Mouse (Mus musculus): ENCODE results near the gene Ropn1l.

The Ropn1l gene

GRCm38 (mm10) chr15:31453098-31453916 lies at the start of gene Ropn1l:
TSS of gene Ropn1l (minus strand) at chr15:31453737.
- DNase-seq (ENCODE audit: low read depth): peak; percentile 90

GRCm38 (mm10) chr15:31502996-31503395 lies 49.5 kb upstream of the Ropn1l start:
- DNase-seq (ENCODE audit: low read depth): no peak

DNA sequence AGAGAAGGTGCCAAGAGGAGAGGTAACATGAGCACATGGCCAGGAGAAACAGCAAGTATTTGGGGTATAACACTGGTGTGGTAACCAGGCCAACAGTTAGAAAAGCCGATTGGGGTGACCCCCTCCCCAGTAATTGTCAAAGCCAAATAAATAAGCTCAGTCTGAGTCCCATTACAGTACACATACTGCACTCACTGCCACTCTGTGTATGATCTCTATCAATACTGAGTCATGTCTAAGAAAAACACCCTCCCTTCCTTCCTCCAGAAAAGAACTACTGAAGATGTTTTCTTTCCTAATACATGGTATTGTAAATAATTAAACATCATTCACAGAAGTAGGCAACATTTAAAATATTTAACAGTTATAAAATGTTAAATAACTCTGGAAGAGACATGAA lies 48.8 kb upstream of the Ropn1l start:
- DNase-seq (ENCODE audit: low read depth): no peak

DNA sequence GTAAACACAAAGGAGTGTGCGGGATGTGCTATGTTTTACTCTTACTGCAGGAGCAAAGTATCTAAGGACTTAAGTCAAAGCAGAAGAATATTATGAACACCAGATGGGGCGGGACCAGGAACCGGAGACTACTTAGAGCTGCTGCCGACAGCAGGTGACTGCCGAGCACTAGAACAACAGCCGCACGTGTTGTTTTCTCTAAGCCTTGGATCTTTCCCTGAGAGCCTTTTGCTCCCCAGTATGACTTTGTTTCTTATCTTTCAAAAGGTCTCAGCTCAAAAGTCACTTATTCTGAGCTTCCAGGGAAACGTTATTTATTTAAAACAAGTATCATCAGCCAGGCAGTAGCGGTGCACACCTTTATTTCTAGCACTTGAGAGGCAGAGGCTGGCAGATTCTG lies 41.3 kb upstream of the Ropn1l start:
- no peak for DNase-seq (ENCODE audit: low read depth)

GRCm38 (mm10) chr15:31494310-31494709 lies 40.8 kb upstream of the Ropn1l start:
- no peak for DNase-seq (ENCODE audit: low read depth)

DNA sequence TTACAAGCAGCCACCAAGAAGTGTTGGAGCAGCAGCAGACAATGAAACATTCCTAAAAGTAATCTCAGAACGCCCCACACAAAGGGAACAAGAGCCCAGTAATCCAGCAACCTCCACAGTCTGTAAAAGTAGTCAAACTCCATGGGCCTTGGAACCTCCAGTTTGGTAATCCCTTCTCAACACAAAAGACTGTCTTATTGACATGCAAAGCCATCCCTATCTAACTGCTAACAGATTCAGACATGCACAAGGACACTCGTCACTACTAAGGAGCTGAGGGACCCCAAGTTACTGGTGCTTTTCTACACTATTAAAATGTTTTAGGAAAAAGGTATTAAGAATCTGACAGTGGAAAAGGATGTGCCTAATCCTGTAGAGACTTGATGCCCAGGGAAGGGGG lies 33.9 kb upstream of the Ropn1l start:
- no peak for DNase-seq (ENCODE audit: low read depth)

DNA sequence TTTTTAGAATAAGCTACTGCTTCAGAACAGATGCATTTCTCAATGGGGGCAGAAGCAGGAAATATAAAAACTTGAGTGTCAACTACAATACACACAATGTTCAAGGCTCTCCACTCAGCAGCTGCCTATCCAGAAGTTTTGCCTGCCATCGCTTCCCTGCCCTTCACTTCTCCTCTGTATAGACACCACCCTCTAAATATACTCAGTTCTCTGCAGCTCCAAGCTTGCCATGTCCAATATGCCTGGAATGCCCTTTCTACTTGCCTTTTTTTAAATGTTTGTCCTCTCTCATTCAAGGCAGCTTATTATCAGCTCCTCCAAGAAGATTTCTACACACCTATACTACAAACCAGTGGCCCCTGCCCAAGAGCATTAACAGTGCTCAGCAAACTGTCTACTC lies 23.1 kb upstream of the Ropn1l start:
- no peak for DNase-seq (ENCODE audit: low read depth)

DNA sequence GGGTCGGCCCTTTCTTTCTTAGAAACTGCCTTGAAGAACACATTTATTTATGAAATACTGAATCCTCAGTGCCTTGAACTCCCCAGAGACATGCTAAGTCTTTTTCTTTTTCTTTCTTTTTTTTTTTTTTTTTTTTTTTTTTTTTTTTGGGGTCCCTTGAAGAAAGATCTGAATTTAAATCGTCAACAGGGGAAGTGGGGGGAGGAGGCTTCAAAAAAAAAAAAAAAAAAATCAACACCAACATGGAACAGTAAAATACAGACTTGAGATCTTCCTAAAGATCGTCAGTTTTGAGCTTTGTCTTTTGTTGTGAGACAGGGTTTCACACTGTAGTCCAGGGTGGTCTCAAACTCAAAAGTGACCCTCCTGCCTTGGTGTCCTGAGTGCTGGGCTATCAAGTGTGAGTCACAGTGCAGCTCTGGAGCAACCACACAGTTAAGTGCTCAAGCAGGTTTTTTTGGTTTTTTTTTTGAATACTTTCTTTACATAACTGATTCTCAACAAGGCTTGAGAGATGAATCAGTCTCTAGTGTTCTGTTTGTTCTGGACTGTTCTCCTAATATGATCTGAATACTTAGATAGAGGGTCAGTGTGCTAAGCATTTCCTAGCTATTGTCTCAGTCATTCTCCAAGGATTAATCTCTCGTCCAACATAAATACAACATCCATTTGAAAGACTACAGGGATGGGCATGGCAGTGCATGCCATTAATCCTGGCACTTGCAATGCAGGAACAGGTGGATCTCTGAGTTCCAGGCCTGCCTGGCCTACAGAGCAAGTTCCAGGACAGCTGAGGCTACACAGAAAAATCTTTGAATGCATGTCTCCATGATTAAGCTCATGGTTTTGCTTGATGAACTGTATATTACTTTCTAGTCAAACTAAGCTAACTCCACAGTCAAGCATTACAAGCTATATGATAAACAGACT lies 19.4 kb upstream of the Ropn1l start:
- no peak for DNase-seq (ENCODE audit: low read depth)

- no peak for DNase-seq (ENCODE audit: low read depth)
Measured at GRCm38 (mm10) chr15:31471529-31471928, 18.0 kb upstream of the Ropn1l start.

- DNase-seq (ENCODE audit: low read depth): no peak
Measured at GRCm38 (mm10) chr15:31469497-31469896, 16.0 kb upstream of the Ropn1l start.

DNA sequence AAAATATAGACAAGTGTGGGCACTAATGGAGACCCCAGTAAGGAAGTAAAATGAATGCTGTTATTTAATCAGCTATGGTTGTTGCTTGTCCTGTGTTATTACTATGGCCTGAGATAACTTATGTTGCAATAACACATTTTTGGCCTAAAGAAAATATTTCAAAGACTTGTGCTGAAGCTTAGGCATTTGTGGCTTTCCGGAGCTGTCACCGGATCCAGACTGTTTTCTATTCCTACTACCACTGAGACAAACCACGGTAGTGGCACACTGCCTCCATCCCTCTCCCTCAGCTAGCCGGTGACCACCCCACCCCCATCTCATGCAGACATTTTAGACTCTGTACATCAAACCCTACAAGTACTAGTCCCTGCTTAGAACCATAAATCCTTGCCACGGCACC lies 15.3 kb upstream of the Ropn1l start:
- no peak for DNase-seq (ENCODE audit: low read depth)

DNA sequence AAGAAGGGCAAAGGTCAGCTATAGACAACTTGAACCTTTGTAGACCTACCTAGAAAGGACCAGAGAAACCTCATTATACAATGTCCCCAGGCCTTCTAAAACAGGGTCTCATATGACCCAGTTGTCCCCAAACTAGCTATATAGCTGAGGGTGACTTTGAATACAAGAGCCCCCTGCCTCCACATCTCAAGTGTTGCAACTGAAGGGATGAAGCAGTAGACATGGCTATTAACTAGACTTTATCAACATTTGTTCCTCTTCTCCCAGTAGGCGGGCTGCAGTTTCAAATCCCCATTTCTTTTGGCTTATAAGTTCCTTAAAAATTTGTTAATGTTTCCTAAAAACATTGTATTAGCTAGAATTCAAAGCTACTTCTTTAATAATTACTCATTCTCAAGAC lies 13.2 kb upstream of the Ropn1l start:
- no peak for DNase-seq (ENCODE audit: low read depth)

- DNase-seq (ENCODE audit: low read depth): no peak
Measured at GRCm38 (mm10) chr15:31466295-31466694, 12.8 kb upstream of the Ropn1l start.

GRCm38 (mm10) chr15:31465806-31466205 lies 12.3 kb upstream of the Ropn1l start:
- peak; percentile 6 for DNase-seq (ENCODE audit: low read depth)

- no peak for DNase-seq (ENCODE audit: low read depth)
Measured at GRCm38 (mm10) chr15:31460571-31460970, 7.0 kb upstream of the Ropn1l start.

DNA sequence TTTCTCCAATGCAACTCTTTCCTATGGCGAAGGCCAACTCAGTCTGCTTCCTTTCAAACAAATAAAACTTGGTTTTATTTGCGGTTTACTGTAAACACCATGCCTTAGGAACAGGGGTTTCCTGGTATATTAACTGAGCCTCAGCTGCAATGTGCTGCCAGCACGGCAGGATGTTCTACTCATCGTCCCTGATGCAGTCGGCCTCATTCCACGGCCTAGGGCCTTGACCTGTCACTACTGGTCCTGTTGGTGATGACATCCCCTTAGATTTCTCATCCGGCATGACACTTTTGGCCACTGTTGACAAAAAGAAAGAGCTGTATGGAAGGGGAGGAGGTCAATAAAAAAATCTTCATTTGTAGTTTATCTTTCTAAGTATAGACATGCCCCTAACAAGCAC lies 4.5 kb upstream of the Ropn1l start:
- DNase-seq (ENCODE audit: low read depth): no peak

DNA sequence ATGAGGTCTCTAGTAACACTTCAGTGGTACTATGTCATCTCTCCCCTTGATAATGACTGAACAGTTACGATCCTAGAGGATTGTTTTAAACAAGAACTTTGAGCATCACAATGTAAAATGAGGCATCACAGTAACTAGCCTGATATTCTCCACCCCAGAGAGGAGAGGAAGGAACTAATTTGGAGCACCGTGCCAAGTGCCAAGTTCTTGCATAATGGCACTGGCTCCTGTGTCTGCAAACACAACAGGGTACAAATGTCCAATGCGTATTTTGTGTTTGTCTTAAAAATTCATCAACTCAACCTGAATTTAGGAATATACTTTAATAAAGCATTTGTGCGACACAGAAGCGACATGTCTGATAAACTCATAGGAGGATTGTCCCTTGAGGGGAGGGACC lies 2.8 kb upstream of the Ropn1l start:
- DNase-seq (ENCODE audit: low read depth): no peak

- DNase-seq (ENCODE audit: low read depth): no peak
Measured at GRCm38 (mm10) chr15:31454861-31455295, 1.3 kb upstream of the Ropn1l start.

DNA sequence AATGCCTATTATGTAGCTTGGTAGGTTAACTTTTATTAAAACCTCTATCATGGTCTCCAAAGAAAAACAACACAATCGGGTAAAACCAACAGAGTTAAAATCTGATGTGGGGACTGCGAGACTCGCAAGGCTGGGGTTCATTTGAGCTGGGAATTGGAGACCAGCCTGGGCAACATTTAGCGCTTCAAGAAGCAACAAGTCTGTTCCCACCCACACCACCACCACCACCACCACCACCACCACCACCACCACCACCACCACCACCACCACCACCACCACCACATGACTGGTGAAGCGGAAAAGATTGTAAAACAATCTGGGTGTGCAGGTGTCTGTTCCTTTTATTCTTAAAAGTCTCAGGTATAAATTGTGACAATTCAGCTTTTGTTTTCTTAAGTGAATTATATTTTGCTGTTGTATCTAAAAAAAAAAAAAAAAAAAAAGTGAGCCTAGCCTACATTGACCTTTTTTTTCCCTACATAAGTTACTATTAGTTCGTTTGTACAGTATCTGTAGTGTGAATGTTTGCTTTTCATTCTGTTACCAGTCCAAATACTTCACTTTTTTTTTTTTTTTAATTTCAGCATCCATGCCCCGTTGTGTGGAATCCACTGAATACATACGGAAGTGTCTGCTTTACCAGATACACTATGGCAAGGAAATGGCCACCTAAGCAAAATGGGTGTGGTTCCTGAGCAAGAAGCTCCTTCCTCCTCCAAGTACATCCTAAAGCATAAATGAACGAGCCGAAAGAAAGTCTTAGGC lies 741 bp upstream of the Ropn1l start:
- no peak for DNase-seq (ENCODE audit: low read depth)

DNA sequence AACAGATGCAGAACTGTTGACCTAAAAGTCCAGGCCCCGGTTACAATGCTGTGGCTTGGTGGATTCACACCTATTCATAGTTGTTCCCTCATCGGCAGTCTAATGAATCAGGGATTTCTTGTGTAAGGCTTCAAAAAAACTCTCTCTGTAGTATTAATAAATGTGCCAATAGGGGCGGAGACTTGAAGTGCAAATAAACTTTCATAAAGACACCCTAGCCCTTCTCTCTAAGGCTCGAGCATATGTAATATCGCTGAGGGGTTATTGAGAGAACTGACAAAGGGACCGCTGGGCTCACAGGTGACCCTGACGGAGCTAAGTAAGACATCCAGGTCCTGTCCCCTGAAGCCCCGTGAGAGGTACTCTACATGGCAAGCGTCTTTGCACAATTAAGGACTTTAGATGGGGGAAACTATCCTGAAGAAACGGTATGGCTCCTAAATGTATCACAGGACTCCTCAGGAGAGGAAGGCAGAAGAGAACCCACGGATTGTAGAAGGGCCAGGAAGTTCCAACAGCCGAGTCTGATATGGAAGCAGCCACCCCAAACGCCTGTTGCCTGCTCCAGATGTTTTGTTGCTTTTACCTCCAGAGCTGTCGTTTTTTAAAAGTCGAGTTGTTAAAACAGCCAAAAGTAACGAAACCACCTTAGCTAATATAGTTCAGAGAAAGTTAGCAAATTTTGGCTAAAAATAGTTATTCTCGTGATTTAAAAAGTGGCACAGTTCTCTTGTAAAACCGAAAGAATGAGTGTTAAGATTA lies 1.0 kb downstream of the Ropn1l start:
- DNase-seq (ENCODE audit: low read depth): peak; percentile 12

GRCm38 (mm10) chr15:31449772-31450171 lies 3.8 kb downstream of the Ropn1l start:
- no peak for DNase-seq (ENCODE audit: low read depth)

DNA sequence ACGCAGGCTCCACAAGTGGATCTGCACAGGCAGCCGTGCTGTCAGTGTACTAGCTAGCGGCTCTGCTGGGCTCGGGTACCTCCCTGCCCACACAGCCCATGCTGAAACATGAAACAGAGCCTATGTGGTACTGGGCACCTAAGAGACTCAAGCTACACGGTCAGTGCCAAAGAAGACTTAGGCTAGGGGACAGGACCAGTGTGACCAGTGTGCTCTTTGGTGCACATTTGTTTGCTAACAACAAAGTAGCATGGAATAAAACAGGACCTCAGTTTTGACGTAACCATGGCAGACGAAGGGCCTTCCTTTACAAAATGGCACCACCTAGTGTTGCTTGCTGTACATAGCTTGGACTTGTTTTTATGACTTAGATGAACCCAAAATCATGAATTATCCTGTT lies 6.4 kb downstream of the Ropn1l start:
- peak; percentile 53 for DNase-seq (ENCODE audit: low read depth)
